Mouse (Mus musculus) intestine, embryonic 15.5 days (tissue): Measurements from ENCODE around the gene BC052040. TPM values are rescaled to one million over a fixed set of nuclear protein-coding genes. Genes with fewer than 3 reads are reported as not detected.
A peak's percentile ranks its signal among the peaks of the same experiment; 100 is the strongest.

Source experiments
- ATAC-seq: fragments of 200-750 bp; cut with Nextera tagmentation; 2 replicates; pipeline ENCODE4 v1.8.0; 2017; ENCODE audit warnings: moderate TSS enrichment, moderate library complexity
- H3K27ac ChIP-seq: fragments of 300-500 bp; sonication (generic); 2 replicates; pipeline ENCODE4 v1.5.1; 2015; ENCODE audit warnings: mild to moderate bottlenecking, inconsistent platforms
- H3K27me3 ChIP-seq: fragments of 300-500 bp; sonication (generic); replicated peaks from 2 replicates; pipeline ENCODE4 v1.6.1; 2015; ENCODE audit warnings: inconsistent platforms
- H3K36me3 ChIP-seq: fragments of 300-500 bp; sonication (generic); 2 replicates; pipeline ENCODE4 v1.6.1; 2015; ENCODE audit warnings: inconsistent platforms
- H3K4me1 ChIP-seq: fragments of 300-500 bp; sonication (generic); replicated peaks from 2 replicates; pipeline ENCODE4 v1.6.1; 2015; ENCODE audit warnings: inconsistent platforms
- H3K4me2 ChIP-seq: fragments of 300-500 bp; sonication (generic); replicated peaks from 2 replicates; pipeline ENCODE4 v1.6.1; 2015; ENCODE audit warnings: mild to moderate bottlenecking, inconsistent platforms
- H3K4me3 ChIP-seq: fragments of 300-500 bp; sonication (generic); replicated peaks from 2 replicates; pipeline ENCODE4 v1.5.1; 2015; ENCODE audit warnings: inconsistent platforms
- H3K9ac ChIP-seq: fragments of 300-500 bp; sonication (generic); 2 replicates; pipeline ENCODE4 v1.6.1; 2015; ENCODE audit warnings: inconsistent platforms
- H3K9me3 ChIP-seq: fragments of 300-500 bp; sonication (generic); 2 replicates; pipeline ENCODE4 v1.6.1; 2016; ENCODE audit warnings: inconsistent platforms
- WGBS: fragments of 180-500 bp; shearing (Covaris S2); methylation state at CpG from one replicate; pipeline ENCODE4 v1.1.7; 2015; 5-methylcytosine and 5-hydroxymethylcytosine counted together
- polyA plus RNA-seq: library from polyadenylated mRNA; unstranded; fragments of >200 nt; fragmentation: Nextera tagmentation; extraction: Ambion mirVana; gene quantifications from 2 replicates; pipeline ENCODE4 v1.2.1, GENCODE M21; 2015

Gene BC052040
- polyA plus RNA-seq, 1 experiment from 2014 or later = 14.1 TPM

DNA sequence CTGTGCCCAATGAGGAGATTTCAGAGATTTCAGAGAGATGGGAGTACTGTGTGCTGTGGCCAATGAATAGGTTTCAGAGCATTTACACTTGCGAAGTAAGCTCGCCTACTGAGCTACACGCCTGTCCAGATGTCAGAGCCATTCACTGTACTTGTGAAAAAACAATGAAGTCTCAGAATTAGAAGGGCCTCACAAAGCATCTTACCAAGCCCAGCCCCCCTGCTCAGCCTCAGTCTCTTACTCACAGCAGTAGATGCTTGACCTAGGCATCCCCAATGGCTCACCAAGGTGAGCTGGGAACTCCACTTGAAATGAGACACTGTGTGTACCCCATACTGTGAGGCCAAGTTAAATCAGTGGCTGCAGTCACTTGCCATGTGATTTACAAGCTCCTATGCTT is 166.1 kb downstream of the BC052040 start:
- Histone ChIP-seq H3K9ac (no peak overlapping the region), H3K4me3 (no peak overlapping the region), H3K4me2 (no peak overlapping the region), H3K9me3 (no peaks in the 10 kb centered on the region), H3K4me1 (no peaks in the 10 kb centered on the region), H3K36me3 (no peaks in the 10 kb centered on the region), H3K27me3 (no peaks in the 10 kb centered on the region), H3K27ac (no peak overlapping the region)
- 93% methylated on average over 3 of the region's 3 CpGs for WGBS
- no peak for ATAC-seq

DNA sequence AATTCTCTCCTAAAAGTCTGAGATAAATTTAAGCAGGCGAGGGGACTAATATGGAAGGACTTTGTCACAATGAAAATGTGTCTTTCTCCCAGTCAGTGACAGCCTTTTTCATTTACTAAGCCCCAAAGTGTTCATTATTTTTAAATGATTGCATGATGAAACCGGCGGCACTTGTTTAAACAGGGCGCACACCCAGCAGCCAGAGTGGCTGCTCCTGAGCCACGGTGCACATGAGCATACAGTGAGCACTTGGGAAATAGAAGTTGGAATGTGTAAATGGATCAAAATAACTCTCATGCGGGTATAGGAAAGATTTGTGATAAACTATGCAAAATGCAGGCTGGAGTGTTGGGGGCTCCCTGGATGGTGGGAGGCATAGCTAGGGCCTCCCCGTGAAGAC is 169.7 kb downstream of the BC052040 start:
- Histone ChIP-seq H3K27me3 (no peaks in the 10 kb centered on the region), H3K27ac (no peak overlapping the region), H3K9me3 (no peaks in the 10 kb centered on the region), H3K9ac (no peak overlapping the region), H3K4me2 (no peak overlapping the region), H3K4me1 (no peaks in the 10 kb centered on the region), H3K36me3 (no peaks in the 10 kb centered on the region), H3K4me3 (no peak overlapping the region)
- 69% methylated on average over 7 of the region's 7 CpGs for WGBS
- ATAC-seq = no peak

DNA sequence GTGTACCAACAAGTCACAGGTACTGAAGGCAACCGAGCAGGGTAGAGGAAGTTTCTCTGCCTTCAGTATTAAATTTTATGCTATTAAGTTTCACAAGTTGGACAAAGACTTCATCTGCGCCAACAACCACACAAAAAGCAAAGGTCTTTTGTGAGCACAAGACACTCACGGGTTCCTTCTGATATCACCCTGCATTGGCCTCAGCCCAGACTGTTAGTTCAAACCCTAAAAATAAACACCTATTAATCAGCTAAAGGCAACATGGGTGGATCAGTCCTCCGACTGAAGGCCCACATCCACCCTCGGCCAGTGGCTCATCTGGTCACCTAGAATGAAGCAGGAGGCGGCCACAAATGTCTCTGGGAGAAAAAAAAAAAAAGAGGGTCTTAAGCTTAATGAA is 176.2 kb downstream of the BC052040 start:
- no peak overlapping the region for H3K4me3 ChIP-seq
- no peaks in the 10 kb centered on the region for H3K36me3 ChIP-seq
- peaks cover 14% of the 10 kb centered on the region for H3K4me1 ChIP-seq
- H3K4me2 ChIP-seq = 0 out of 2 replicates have a peak overlapping the region, but pooled peaks have one; percentile 6
- 40% methylated on average over 6 of the region's 6 CpGs for WGBS
- ATAC-seq = 0 out of 2 replicates have a peak, but pooled peaks have one; percentile 48
- no peak overlapping the region for H3K9ac ChIP-seq
- H3K27ac ChIP-seq = no peak overlapping the region
- no peaks in the 10 kb centered on the region for H3K27me3 ChIP-seq
- no peaks in the 10 kb centered on the region for H3K9me3 ChIP-seq

- Histone ChIP-seq H3K27ac (no peak overlapping the region), H3K9ac (no peak overlapping the region), H3K4me3 (no peak overlapping the region), H3K4me2 (0 out of 2 replicates have a peak overlapping the region, but pooled peaks have one; percentile 3), H3K36me3 (no peaks in the 10 kb centered on the region), H3K27me3 (no peaks in the 10 kb centered on the region), H3K4me1 (peaks cover 14% of the 10 kb centered on the region), H3K9me3 (no peaks in the 10 kb centered on the region)
- whole genome bisulfite sequencing = 45% methylated on average over 6 of the region's 6 CpGs
- peak; percentile 47; the same call in 1 of the 2 replicates for ATAC-seq
Measured at GRCm38 (mm10) chr2:115758542-115758941, 177.0 kb downstream of the BC052040 start.

DNA sequence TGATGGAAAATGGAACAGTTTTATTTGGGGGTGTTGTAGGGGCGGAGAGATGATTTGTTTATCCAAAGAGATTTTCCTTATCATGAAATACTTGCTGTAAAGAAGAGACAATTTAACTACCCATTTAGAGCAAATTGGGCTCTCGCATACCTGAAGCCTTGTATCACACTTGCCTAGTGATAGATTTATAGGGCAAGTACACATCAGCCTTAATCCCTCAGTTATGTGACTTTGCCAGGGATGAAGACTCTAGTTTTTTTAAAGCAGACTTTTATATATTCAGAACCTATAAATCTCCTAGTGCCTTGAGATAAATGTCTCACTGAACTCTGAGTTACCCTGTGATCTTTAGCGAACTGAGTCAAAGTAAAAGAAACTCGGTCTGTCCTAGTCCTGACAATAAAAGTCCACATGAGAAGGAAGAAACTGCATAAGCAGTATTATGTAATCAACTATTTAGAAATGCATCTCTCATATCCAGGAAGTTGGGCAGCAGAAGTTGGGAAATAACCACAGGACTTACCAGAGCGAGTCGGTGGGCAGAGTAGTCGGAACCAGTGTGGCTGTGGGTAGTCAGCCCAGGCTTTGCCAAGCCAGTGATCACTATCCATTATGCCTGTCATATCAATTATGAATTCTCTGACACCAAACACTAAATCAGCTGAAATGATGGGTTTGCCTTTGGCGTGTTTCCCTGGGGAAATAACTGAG is 183.2 kb downstream of the BC052040 start:
- 0 out of 2 replicates have a peak, but pooled peaks cover 2% of the 10 kb centered on the region for H3K4me1 ChIP-seq
- no peak overlapping the region for H3K4me3 ChIP-seq
- H3K4me2 ChIP-seq = no peak overlapping the region
- peak; percentile 67 for ATAC-seq
- no peaks in the 10 kb centered on the region for H3K36me3 ChIP-seq
- H3K9ac ChIP-seq = no peak overlapping the region
- no peaks in the 10 kb centered on the region for H3K9me3 ChIP-seq
- WGBS = 59% methylated on average over 8 of the region's 8 CpGs
- no peak overlapping the region for H3K27ac ChIP-seq
- no peaks in the 10 kb centered on the region for H3K27me3 ChIP-seq

GRCm38 (mm10) chr2:115769597-115770305 is 188.2 kb downstream of the BC052040 start:
- 88% methylated on average over 10 of the region's 10 CpGs for WGBS
- Histone ChIP-seq H3K4me3 (no peak overlapping the region), H3K36me3 (no peaks in the 10 kb centered on the region), H3K4me2 (no peak overlapping the region), H3K9ac (no peak overlapping the region), H3K9me3 (no peaks in the 10 kb centered on the region), H3K27me3 (no peaks in the 10 kb centered on the region), H3K27ac (no peak overlapping the region), H3K4me1 (0 out of 2 replicates have a peak, but pooled peaks cover 2% of the 10 kb centered on the region)
- no peak for ATAC-seq

GRCm38 (mm10) chr2:115772709-115773108 is 191.2 kb downstream of the BC052040 start:
- no peaks in the 10 kb centered on the region for H3K27me3 ChIP-seq
- H3K4me2 ChIP-seq = no peak overlapping the region
- no peak overlapping the region for H3K4me3 ChIP-seq
- WGBS = 90% methylated on average over 1 of the region's 1 CpGs
- no peaks in the 10 kb centered on the region for H3K9me3 ChIP-seq
- 0 out of 2 replicates have a peak, but pooled peaks cover 9% of the 10 kb centered on the region for H3K4me1 ChIP-seq
- no peak overlapping the region for H3K27ac ChIP-seq
- H3K36me3 ChIP-seq = no peaks in the 10 kb centered on the region
- no peak overlapping the region for H3K9ac ChIP-seq
- no peak for ATAC-seq

DNA sequence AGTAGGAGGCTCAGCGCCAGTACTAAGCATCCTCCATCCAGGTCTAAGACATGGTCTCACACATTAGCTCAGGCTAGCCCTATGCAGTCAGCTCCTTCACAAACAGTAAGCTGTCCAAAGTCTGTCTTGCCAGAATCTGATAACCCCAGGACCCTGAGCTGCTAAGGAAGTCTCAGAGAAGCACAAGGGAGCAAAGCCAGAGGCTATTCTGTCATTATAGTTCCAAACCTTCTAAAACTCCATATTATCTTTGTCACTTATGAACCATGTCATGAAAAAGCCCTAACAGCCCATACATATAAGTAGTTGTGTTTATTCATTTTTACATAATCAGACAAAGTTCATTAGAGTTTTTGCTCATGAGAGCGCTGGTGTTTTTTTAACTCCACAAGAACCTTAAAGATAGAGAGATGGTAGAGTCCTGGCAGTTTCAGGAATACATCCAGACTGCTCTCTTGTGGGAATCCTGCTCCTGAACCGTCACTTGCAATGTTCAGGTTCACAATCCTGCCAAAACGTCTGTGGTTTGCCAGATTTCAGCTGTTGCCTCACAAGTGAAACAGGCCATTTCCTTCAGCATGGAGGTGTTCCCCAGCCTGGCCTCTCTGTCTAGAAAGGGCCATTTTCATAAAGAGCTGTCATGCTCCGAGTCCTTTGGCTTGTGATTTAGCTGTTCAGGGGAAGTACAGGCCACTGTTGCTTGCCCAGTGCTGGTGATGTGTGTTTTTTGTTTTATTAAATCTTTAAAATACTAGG is 192.8 kb downstream of the BC052040 start:
- Histone ChIP-seq H3K4me3 (no peak overlapping the region), H3K27ac (no peak overlapping the region), H3K9me3 (no peaks in the 10 kb centered on the region), H3K4me1 (0 out of 2 replicates have a peak, but pooled peaks cover 12% of the 10 kb centered on the region), H3K27me3 (no peaks in the 10 kb centered on the region), H3K9ac (no peak overlapping the region), H3K36me3 (no peaks in the 10 kb centered on the region), H3K4me2 (no peak overlapping the region)
- 66% methylated on average over 5 of the region's 5 CpGs for WGBS
- ATAC-seq = no peak

DNA sequence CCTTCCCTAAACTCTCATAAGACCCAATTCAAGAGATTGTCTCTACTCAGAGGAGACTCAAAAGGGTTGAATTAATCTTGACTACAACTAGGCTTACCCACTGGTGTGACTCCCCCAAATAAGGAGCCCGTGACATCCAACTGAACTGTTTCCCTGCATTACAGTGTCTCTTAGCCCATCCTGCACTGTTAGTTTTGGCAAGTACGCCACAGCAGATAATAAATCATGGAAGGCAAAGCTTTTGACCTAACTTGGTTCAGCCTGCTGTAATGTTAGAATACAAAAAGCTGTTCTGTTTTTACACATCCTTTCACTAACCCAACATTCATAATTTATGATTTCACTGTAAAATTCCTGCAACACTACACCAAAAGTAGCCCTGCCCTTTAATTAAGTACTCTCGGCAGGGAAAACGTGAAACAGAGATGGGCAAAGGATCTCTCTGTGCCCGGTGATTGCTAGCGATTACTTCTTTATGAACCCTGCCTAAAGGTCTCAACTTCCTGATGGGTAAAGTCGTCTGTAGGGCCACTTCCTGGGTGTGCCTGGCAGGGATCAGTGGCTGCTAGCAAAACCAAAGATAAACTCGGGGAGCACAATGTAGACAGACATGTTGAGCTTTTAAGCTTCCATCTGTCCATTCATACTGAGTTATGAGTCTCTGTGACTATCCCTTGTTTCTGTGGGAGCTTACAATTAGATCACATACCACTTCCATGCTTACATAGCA is 194.1 kb downstream of the BC052040 start:
- no peaks in the 10 kb centered on the region for H3K27me3 ChIP-seq

DNA sequence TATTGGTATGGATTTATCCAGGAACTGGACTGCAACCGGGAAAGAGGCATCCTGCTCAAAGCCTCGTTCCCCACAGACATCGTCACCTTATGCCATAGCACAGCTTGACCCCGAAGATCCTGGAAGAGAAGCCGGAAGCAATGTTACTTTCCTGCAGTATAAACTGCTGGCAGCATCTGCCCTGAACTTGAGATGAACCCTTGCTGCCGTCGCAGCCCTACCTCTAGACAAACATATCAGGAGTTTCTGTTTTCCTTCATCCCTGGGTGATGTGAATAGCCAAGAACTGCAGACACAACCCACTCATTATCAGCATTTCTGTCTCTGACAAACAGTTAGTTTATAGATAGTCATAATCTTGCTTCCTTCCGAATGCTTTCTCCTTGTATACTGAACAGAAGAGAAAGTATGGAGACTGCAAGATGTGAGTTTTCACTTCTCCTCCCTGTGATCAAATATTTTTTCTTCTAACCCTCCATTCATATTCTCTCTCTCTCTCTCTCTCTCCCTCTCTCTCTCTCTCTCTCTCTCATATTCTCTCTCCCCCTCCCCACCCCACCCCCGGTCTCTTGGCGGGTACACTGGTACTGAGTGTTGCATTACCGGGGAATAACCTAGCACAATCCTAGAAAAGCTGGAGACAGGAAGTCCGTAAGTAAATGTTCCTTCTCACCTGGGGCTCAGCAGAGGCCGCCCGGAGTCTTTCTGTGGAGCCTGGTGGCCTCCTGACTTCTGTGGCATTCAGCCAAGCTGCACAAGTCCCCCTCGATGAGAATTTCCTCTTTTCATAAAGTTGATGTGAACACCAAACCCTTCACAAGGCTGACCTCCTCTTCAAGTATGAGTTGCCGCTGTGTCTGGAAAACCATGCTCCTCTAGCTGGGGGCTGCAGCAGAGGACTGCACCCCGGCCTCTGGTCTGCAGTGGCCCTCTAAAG is 195.7 kb downstream of the BC052040 start:
- H3K4me3 ChIP-seq = no peak overlapping the region
- 0 out of 2 replicates have a peak, but pooled peaks cover 12% of the 10 kb centered on the region for H3K4me1 ChIP-seq
- no peaks in the 10 kb centered on the region for H3K36me3 ChIP-seq
- H3K9ac ChIP-seq = no peak overlapping the region
- H3K4me2 ChIP-seq = peak overlapping the region; percentile 20; the same call in 1 of the 2 replicates
- H3K27ac ChIP-seq = peak overlapping the region; percentile 45
- WGBS = 20% methylated on average over 17 of the region's 17 CpGs
- H3K9me3 ChIP-seq = no peaks in the 10 kb centered on the region
- ATAC-seq = peak; percentile 79
- no peaks in the 10 kb centered on the region for H3K27me3 ChIP-seq

More for the DNA sequence above, 194.1 kb downstream of the BC052040 start:
- ATAC-seq = no peak
- 34% methylated on average over 8 of the region's 8 CpGs for WGBS
- peak overlapping the region; percentile 45; the same call in 1 of the 2 replicates for H3K27ac ChIP-seq
- H3K9ac ChIP-seq = no peak overlapping the region
- H3K36me3 ChIP-seq = no peaks in the 10 kb centered on the region
- no peak overlapping the region for H3K4me2 ChIP-seq
- no peak overlapping the region for H3K4me3 ChIP-seq
- H3K9me3 ChIP-seq = no peaks in the 10 kb centered on the region
- H3K4me1 ChIP-seq = 0 out of 2 replicates have a peak, but pooled peaks cover 12% of the 10 kb centered on the region

DNA sequence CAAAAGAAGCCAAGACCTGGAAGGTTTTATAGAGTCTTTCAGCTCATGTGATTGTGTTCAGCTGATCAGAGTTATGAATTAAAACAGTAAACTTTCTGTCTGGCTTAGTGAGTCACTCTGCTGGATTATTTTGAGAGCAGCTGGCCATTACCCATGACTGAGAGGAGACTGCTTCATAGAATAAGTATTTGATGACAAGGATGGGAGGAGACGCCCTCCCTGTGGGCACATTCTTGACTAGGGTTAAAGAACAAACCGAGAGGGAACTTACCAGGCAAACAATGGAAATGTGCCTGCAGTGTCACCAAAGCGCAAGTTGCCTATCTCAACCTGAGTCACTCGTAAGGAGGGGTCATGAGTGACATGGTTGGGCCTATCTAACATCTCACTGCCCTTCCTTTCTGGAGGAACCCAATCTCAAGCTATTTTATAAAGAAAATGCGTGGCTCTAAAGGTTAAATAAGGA is 199.1 kb downstream of the BC052040 start:
- Histone ChIP-seq H3K4me1 (0 out of 2 replicates have a peak, but pooled peaks cover 10% of the 10 kb centered on the region), H3K4me3 (no peak overlapping the region), H3K36me3 (no peaks in the 10 kb centered on the region), H3K27me3 (no peaks in the 10 kb centered on the region), H3K9me3 (no peaks in the 10 kb centered on the region), H3K27ac (no peak overlapping the region), H3K4me2 (no peak overlapping the region), H3K9ac (no peak overlapping the region)
- ATAC-seq = no peak
- 76% methylated on average over 5 of the region's 5 CpGs for WGBS
